Mouse (Mus musculus): Measurements from ENCODE around the gene Gm21915.

- no peak for TF ChIP-seq CTCF (IDR thresholded peaks at IDR 0.05; ENCODE audit: extremely low read depth, insufficient read depth, low read length)
- no peak for TF ChIP-seq POLR2A (IDR thresholded peaks at IDR 0.05; ENCODE audit: extremely low read depth, insufficient read depth, low read length)
Measured at GRCm38 (mm10) chr9:40649444-40649843, 21.0 kb upstream of the Gm21915 start.
